Mouse (Mus musculus): ENCODE measurements at regions not wholly inside any gene's neighbourhood (a gene's known extent, or its start where the extent isn't known, plus 50 kb on each side); places are given as distances from the start of the nearest gene placed in this dataset.

DNA sequence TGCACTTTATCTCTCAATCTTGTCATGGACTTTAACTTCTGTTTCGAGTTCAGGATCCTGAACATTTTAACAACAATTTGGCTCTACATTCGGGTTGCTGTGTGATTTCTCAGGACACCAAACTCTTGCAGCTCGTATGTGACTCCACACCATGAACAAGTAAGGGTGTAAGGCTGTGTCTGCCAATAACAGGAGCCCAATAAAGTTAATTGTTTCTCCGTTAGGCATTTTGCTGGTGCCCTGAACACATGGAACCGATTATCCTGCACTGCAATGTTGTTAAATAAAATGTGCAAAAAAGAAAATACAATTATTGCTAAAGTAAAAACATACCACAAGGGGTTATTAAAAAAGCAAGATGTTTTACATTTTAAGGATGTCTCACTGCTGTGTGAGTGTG, 497.2 kb downstream of the Kcnj2 start:
- TF ChIP-seq CTCF (IDR thresholded peaks at IDR 0.05; ENCODE audit: low read depth) (no peak), EP300 (optimal IDR thresholded peaks at IDR 0.05) (no peak)
